Mouse (Mus musculus) layer of hippocampus, postnatal 25 days (tissue): ENCODE measurements around the gene Ntrk3. TPM values are rescaled to one million over a fixed set of nuclear protein-coding genes. Genes with fewer than 3 reads are reported as not detected.

Experiments used
- total RNA-seq, 2 experiments: library from RNA; stranded (reverse); gene quantifications; 2 replicates each; pipeline ENCODE4 v1.2.3; 2021

Gene Ntrk3
- total RNA-seq, 2 experiments from 2014 or later, result 171 to 232 TPM

Other genes with a start within 250 kb of the Ntrk3 start
- gene Mrps11, start 45.1 kb upstream of the Ntrk3 start, total RNA-seq, result 10 to 100 TPM; 32.7 to 39.8 TPM
- 10 to 100 TPM; 25.8 to 31.8 TPM for gene Mrpl46, start 45.5 kb upstream of the Ntrk3 start, total RNA-seq
- 1 to 10 TPM; 6.0 to 6.3 TPM for gene Det1, start 109.3 kb upstream of the Ntrk3 start, total RNA-seq
- gene Aen, start 157.8 kb upstream of the Ntrk3 start, total RNA-seq, result 10 to 100 TPM; 21.5 to 23.1 TPM
- 1 to 10 TPM; 1.1 to 1.2 TPM for gene Isg20, start 175.4 kb upstream of the Ntrk3 start, total RNA-seq